Mouse (Mus musculus) forebrain, postnatal 0 days (tissue): ENCODE results near the gene Slc37a4. TPM values are rescaled to one million over a fixed set of nuclear protein-coding genes. Genes with fewer than 3 reads are reported as not detected.
"Not testable (repeated sequence)": the region's sequence is repeated elsewhere in the genome, so short reads cannot be mapped to it uniquely, and the experiment has no call there.

Source experiments
- ATAC-seq: fragments of 200-750 bp; cut with Nextera tagmentation; 2 replicates; pipeline ENCODE4 v1.8.0; 2017; ENCODE audit warnings: mild to moderate bottlenecking, moderate library complexity
- DNase-seq: peaks from one replicate; pipeline ENCODE4 v3.0.0-alpha.2; 2015
- H3K27ac ChIP-seq: fragments of 300-500 bp; sonication (generic); 2 replicates; pipeline ENCODE4 v1.5.1; 2014; ENCODE audit warnings: low read depth, mild to moderate bottlenecking, antibody characterized with exemption, low read length, moderate library complexity, mixed read lengths
- H3K27me3 ChIP-seq: fragments of 300-500 bp; sonication (generic); 2 replicates; pipeline ENCODE4 v1.6.1; 2014; ENCODE audit warnings: mild to moderate bottlenecking, low read length, mixed read lengths; ENCODE audit not compliant: insufficient read depth
- H3K36me3 ChIP-seq: fragments of 300-500 bp; sonication (generic); 2 replicates; pipeline ENCODE4 v1.6.1; 2014; ENCODE audit warnings: mild to moderate bottlenecking, moderate library complexity; ENCODE audit not compliant: insufficient read depth
- H3K4me1 ChIP-seq: fragments of 300-500 bp; sonication (generic); 2 replicates; pipeline ENCODE4 v1.6.1; 2014; ENCODE audit warnings: antibody characterized with exemption; ENCODE audit not compliant: insufficient read depth
- H3K4me2 ChIP-seq: fragments of 300-500 bp; sonication (generic); 2 replicates; pipeline ENCODE4 v1.6.1; 2014; ENCODE audit warnings: low read depth, mild to moderate bottlenecking, moderate library complexity
- H3K4me3 ChIP-seq: fragments of 300-500 bp; sonication (generic); 2 replicates; pipeline ENCODE4 v1.5.1; 2014; ENCODE audit warnings: low read depth, low read length, mixed read lengths
- H3K9ac ChIP-seq: fragments of 300-500 bp; sonication (generic); 2 replicates; pipeline ENCODE4 v1.6.1; 2014; ENCODE audit warnings: mild to moderate bottlenecking
- H3K9me3 ChIP-seq: fragments of 300-500 bp; sonication (generic); 2 replicates; pipeline ENCODE4 v1.6.1; 2016; ENCODE audit warnings: low read length
- CTCF ChIP-seq: sonication (generic); IDR thresholded peaks from 2 replicates; pipeline ENCODE4 v1.5.1; 2016; ENCODE audit warnings: antibody characterized with exemption, control low read depth, low read depth
- WGBS: fragments of 180-500 bp; shearing (Covaris S2); extraction: QIAGEN DNeasy Blood & Tissue Kit; methylation state at CpG from one replicate; pipeline ENCODE4 v1.1.7; 2014; 5-methylcytosine and 5-hydroxymethylcytosine counted together
- polyA plus RNA-seq: library from polyadenylated mRNA; unstranded; fragments of >200 nt; fragmentation: Nextera tagmentation; extraction: Ambion mirVana; gene quantifications from 2 replicates; pipeline ENCODE4 v1.2.1, GENCODE M21; 2015
- total RNA-seq: library from RNA; depleted of rRNA; stranded (reverse); fragments of >200 nt; gene quantifications from 2 replicates; pipeline ENCODE4 v1.2.3, GENCODE M21; 2014

Slc37a4 gene
- total and polyA plus RNA-seq, 2 experiments from 2014 or later = 39.4 to 69.5 TPM

GRCm38 (mm10) chr9:44406906-44407751 lies 10.5 kb downstream of the Slc37a4 start, which contains the start of the genes Rps25 and Trappc4:
Rps25 (plus strand) TSS chr9:44407139.
Trappc4 (minus strand) TSS chr9:44407600.
- no peaks in the 10 kb centered on the region for H3K9me3 ChIP-seq
- peak within 1 kb of the TSS; percentile 77 for H3K4me3 ChIP-seq
- peak within 1 kb of the TSS; percentile 76 for H3K4me2 ChIP-seq
- TF ChIP-seq CTCF = 0 out of 2 replicates have a peak, but pooled peaks have one; percentile 2
- H3K27me3 ChIP-seq = no peaks in the 10 kb centered on the region
- peak within 1 kb of the TSS; percentile 82 for H3K9ac ChIP-seq
- DNase-seq (peak; percentile 98), ATAC-seq (peak; percentile 98)
- H3K27ac ChIP-seq = peak within 1 kb of the TSS; percentile 97
- peaks cover 55% of the 10 kb centered on the region for H3K36me3 ChIP-seq
- H3K4me1 ChIP-seq = peaks cover 7% of the 10 kb centered on the region; the same call in 1 of the 2 replicates
- WGBS = under 1% methylated on average over 51 of the region's 51 CpGs

GRCm38 (mm10) chr9:44407752-44408097 lies 11.1 kb downstream of the Slc37a4 start:
- peak; percentile 42 for ATAC-seq

GRCm38 (mm10) chr9:44408693-44409092 lies 12.0 kb downstream of the Slc37a4 start:
- H3K4me1 ChIP-seq, DNase-seq, H3K27ac ChIP-seq, H3K9ac ChIP-seq, ATAC-seq, H3K27me3 ChIP-seq, H3K9me3 ChIP-seq: not testable (repeated sequence)
- peak overlapping the region; percentile 76 for H3K4me2 ChIP-seq
- WGBS = 86% methylated on average over 9 of the region's 9 CpGs
- H3K4me3 ChIP-seq = peak overlapping the region; percentile 77
- peaks cover 53% of the 10 kb centered on the region for H3K36me3 ChIP-seq

More at GRCm38 (mm10) chr9:44407752-44408097, 11.1 kb downstream of the Slc37a4 start:
- Histone ChIP-seq H3K36me3 (peaks cover 54% of the 10 kb centered on the region), H3K4me3 (peak overlapping the region; percentile 77), H3K4me1 (peaks cover 7% of the 10 kb centered on the region; the same call in 1 of the 2 replicates), H3K27ac (peak overlapping the region; percentile 97), H3K27me3 (no peaks in the 10 kb centered on the region), H3K4me2 (peak overlapping the region; percentile 76), H3K9me3 (no peaks in the 10 kb centered on the region), H3K9ac (peak overlapping the region; percentile 82)
- DNase-seq = no peak
- 2% methylated on average over 24 of the region's 24 CpGs for WGBS
- no peak for TF ChIP-seq CTCF

GRCm38 (mm10) chr9:44410647-44411336 lies 14.1 kb downstream of the Slc37a4 start:
- Histone ChIP-seq H3K4me1 (peaks cover 7% of the 10 kb centered on the region; the same call in 1 of the 2 replicates), H3K4me3 (no peak overlapping the region), H3K36me3 (peaks cover 38% of the 10 kb centered on the region), H3K27me3 (no peaks in the 10 kb centered on the region), H3K4me2 (no peak overlapping the region), H3K9ac (no peak overlapping the region), H3K27ac (no peak overlapping the region), H3K9me3 (no peaks in the 10 kb centered on the region)
- WGBS = 75% methylated on average over 2 of the region's 2 CpGs
- TF ChIP-seq CTCF = no peak
- no peak for DNase-seq
- no peak for ATAC-seq

GRCm38 (mm10) chr9:44411601-44412130 lies 15.0 kb downstream of the Slc37a4 start:
- H3K9me3 ChIP-seq = no peaks in the 10 kb centered on the region
- DNase-seq = no peak
- no peaks in the 10 kb centered on the region for H3K27me3 ChIP-seq
- WGBS = 94% methylated on average over 1 of the region's 1 CpGs
- ATAC-seq = no peak
- no peak overlapping the region for H3K27ac ChIP-seq
- H3K4me3 ChIP-seq = no peak overlapping the region
- peaks cover 38% of the 10 kb centered on the region for H3K36me3 ChIP-seq
- 0 out of 2 replicates have a peak, but pooled peaks cover 3% of the 10 kb centered on the region for H3K4me1 ChIP-seq
- TF ChIP-seq CTCF = no peak
- no peak overlapping the region for H3K4me2 ChIP-seq
- H3K9ac ChIP-seq = no peak overlapping the region

- Histone ChIP-seq H3K36me3 (peaks cover 38% of the 10 kb centered on the region), H3K4me2 (no peak overlapping the region), H3K9ac (no peak overlapping the region), H3K4me3 (no peak overlapping the region), H3K27ac (no peak overlapping the region), H3K4me1 (peaks cover 8% of the 10 kb centered on the region; the same call in 1 of the 2 replicates), H3K9me3 (no peaks in the 10 kb centered on the region), H3K27me3 (no peaks in the 10 kb centered on the region)
- ATAC-seq = no peak
- 86% methylated on average over 4 of the region's 4 CpGs for WGBS
- DNase-seq = no peak
- TF ChIP-seq CTCF = no peak
Measured at GRCm38 (mm10) chr9:44412306-44412705, 15.7 kb downstream of the Slc37a4 start.
